Mouse (Mus musculus) CH12.LX (cell line): ENCODE results near the gene Kcnk3.

Source experiments
- CHD2 ChIP-seq: IDR thresholded peaks from 2 replicates; pipeline ENCODE4 v1.6.1; 2011; ENCODE audit warnings: low read length, improper control_type of control experiment
- CTCF ChIP-seq, 2 experiments: IDR thresholded peaks in 1 of 2; conservative IDR thresholded peaks in 1 of 2; 2 replicates each; pipeline ENCODE4 v1.5.1; 2011 to 2012; ENCODE audit warnings: low read depth in 2 of 2, low read length in 2 of 2, improper control_type of control experiment in 1 of 2, inconsistent platforms in 1 of 2, mild to moderate bottlenecking in 1 of 2, moderate library complexity in 1 of 2
- HCFC1 ChIP-seq: IDR thresholded peaks from 2 replicates; pipeline ENCODE4 v1.6.1; 2012; ENCODE audit warnings: low read depth, mild to moderate bottlenecking, inconsistent platforms, low read length, improper control_type of control experiment
- MAX ChIP-seq: IDR thresholded peaks from 2 replicates; pipeline ENCODE4 v1.6.1; 2011; ENCODE audit warnings: low read length, improper control_type of control experiment
- MYC ChIP-seq: IDR thresholded peaks from 2 replicates; pipeline ENCODE4 v1.6.1; 2011; ENCODE audit warnings: low read depth, mild to moderate bottlenecking, improper control_type of control experiment, low read length
- POLR2A ChIP-seq: IDR thresholded peaks from 2 replicates; pipeline ENCODE4 v1.6.1; 2011; ENCODE audit warnings: low read depth, mild to moderate bottlenecking, improper control_type of control experiment, low read length

GRCm38 (mm10) chr5:30667686-30668085 lies 79.7 kb downstream of the Kcnk3 start:
- TF ChIP-seq CTCF (conservative IDR thresholded peaks at IDR 0.05 in 1 of 2, IDR thresholded peaks at IDR 0.05 in 1 of 2; ENCODE audit: low read depth in 2 of 2, low read length in 2 of 2) (no peak), HCFC1 (no peak), CHD2 (no peak), MAX (no peak), POLR2A (no peak), MYC (no peak)
